Mouse (Mus musculus): ENCODE data around the gene Zfp131. TPM values are rescaled to one million over a fixed set of nuclear protein-coding genes. Genes with fewer than 3 reads are reported as not detected.

The Zfp131 gene
- 107 TPM for polyA plus RNA-seq (2014; fragmentation: Illumina TruSeq; extraction: RNeasy Lipid Tissue Mini Kit (QIAGEN cat#74804); ENCODE audit: low read depth, low replicate concordance)

DNA sequence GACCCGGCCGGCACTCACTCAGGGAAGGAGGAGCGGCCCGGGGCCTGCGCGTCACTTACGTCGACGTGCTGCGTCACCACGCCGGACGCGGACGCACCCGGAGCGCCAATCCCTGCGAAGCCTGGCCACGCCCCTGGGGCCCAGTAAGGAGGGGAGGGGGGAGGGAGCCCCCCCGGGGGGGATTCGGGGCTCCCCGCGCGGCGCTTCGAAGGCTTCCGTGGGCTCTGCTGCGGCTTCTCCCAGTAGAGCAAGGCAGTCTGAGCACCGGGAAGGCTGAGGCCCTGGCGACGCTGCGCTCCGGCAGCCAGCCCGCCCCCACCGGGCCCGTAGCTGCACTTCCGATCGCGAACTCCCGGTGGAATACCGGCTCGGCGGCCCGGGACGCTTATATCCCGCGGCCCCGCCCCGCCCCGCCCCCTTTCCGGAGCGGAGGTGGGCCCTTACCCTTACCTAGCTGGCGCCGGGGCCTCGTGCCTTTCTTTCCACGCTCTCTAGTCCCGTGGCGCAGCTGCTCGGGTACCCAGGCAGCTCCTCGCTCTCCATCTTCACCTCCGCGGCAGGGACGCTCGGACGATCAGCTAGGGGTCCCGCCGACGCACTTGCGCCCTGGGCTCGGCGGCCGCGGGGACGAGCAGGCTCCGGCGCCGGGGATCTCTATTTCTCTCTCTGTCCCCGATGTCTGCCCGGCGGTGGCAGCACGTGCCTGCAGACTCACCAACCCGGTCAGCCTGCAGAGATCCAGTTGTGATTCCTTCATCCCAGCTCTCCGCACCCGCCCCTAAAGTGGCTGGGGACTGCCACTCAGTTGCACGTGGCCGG, at the start of gene Zfp131:
Gene Zfp131 (minus strand): TSS at position 129 of the 819 bp plus-strand sequence.

DNA sequence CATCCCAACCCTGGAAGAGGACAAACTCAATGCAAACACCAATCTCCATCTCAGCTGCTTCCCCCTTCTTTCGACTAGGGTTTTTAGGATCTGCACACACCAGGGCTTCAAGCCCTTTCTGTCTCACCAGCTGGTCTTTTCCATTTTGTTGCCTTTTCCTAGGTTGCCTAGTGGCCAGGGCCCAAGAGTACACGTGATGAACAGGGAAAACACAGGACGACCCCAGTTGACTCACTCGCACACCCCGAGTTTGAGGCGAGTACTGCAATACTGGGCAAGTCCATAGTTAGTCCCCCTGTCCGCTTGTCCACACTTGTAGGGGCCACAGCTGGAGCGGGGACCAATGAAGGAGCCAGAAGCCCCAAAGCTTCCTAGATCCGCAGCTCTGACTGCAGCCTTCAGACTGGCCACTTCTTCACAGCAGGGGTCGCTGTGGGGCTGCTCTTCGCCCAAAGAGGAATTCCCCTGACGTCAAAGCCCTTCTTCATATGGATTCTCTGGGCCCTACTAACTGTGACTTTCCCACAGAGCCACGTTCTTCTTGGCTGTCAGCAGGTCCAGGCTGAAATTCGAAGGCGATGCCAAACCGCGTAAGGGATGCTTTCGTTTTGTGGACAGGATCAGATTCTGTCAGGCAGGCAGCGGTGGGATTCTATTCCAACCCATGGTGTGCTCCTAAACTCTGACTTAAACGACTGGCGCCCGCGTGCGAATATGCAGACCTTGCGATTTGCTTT, 44.8 kb upstream of the Zfp131 start, which contains the start of gene D13Ertd608e:
Gene D13Ertd608e (plus strand): TSS at position 687 of the 737 bp plus-strand sequence.

DNA sequence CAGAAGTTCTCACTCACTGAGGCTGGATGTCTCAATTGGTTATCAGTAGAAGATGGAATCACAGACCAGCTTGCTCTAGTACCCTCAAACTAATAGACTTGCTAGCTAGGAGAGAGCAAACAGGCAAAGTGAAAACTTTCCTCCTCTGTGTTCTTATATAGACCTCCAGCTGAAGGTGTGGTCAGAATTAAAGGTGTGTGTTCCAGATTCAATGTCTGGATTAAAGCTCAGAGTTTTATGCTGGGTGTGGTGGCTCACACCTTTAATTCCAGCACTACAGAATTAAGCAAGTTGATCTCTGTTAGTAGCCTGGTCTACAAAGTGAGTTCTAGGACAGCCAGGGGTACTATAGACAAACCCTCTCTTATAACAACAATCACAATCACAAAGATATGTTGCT, 39.4 kb upstream of the Zfp131 start, which contains the start of gene AF067063:
Gene AF067063 (minus strand): TSS at position 101 of the 400 bp plus-strand sequence.

DNA sequence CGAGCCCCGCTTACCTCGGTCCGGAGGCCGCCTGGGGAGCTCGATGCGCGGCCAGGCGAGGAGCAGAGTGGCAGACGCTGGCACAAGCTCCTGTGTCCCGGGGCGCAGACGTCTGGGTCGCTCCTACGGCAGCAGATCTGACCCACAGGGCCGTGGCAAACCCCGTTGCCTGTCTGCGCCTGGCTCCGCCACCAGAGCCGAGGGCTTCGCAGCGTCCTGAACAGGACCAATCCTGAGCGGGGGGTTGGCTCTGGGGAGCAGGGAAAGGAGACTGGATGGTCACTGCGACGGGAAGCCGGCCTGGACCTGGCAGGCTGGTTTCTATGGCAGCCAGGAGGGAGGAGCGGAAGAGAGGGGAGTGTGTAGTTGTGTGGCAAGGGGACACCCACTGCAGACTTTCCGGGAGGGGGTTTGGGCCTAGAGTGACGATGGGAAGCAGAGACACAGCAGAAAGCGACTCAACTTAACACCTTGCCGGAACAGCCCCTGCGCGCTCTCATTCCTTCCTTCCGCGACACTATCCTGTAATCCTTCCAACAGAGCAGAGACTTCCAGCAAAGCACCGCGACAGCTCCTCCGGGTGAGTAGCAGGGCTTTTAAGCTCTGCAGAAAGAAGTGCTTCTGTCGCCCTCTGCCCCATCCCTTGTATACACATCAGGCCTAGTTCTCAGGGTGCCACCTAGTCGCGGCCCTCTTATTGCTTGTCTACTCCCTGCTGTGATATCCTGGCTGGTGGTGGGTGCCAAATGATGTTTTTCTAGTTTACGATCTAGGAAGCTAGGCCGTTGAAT, 34.8 kb downstream of the Zfp131 start, which contains the start of gene Nim1k:
Gene Nim1k (minus strand): TSS at position 202 of the 791 bp plus-strand sequence.

Other genes with a start within 250 kb of the Zfp131 start
- 2.6 TPM for gene Ccl28, start 167.1 kb downstream of the Zfp131 start, polyA plus RNA-seq (2014; fragmentation: Illumina TruSeq; extraction: RNeasy Lipid Tissue Mini Kit (QIAGEN cat#74804); ENCODE audit: low read depth, low replicate concordance)
- 511 TPM for gene Hmgcs1, start 100.5 kb downstream of the Zfp131 start, polyA plus RNA-seq (2014; fragmentation: Illumina TruSeq; extraction: RNeasy Lipid Tissue Mini Kit (QIAGEN cat#74804); ENCODE audit: low read depth, low replicate concordance)
- 5.5 TPM for gene Nim1k, start 35.0 kb downstream of the Zfp131 start, polyA plus RNA-seq (2014; fragmentation: Illumina TruSeq; extraction: RNeasy Lipid Tissue Mini Kit (QIAGEN cat#74804); ENCODE audit: low read depth, low replicate concordance)
- gene AF067063, start 39.3 kb upstream of the Zfp131 start, polyA plus RNA-seq (2014; fragmentation: Illumina TruSeq; extraction: RNeasy Lipid Tissue Mini Kit (QIAGEN cat#74804); ENCODE audit: low read depth, low replicate concordance): not detected
- gene D13Ertd608e, start 45.1 kb upstream of the Zfp131 start, polyA plus RNA-seq (2014; fragmentation: Illumina TruSeq; extraction: RNeasy Lipid Tissue Mini Kit (QIAGEN cat#74804); ENCODE audit: low read depth, low replicate concordance): not detected
- gene Tcstv1, start 103.9 kb upstream of the Zfp131 start, polyA plus RNA-seq (2014; fragmentation: Illumina TruSeq; extraction: RNeasy Lipid Tissue Mini Kit (QIAGEN cat#74804); ENCODE audit: low read depth, low replicate concordance): not detected
- gene Gm21761, start 138.4 kb upstream of the Zfp131 start, polyA plus RNA-seq (2014; fragmentation: Illumina TruSeq; extraction: RNeasy Lipid Tissue Mini Kit (QIAGEN cat#74804); ENCODE audit: low read depth, low replicate concordance): not detected
- not detected for gene B020031M17Rik, start 159.9 kb upstream of the Zfp131 start, polyA plus RNA-seq (2014; fragmentation: Illumina TruSeq; extraction: RNeasy Lipid Tissue Mini Kit (QIAGEN cat#74804); ENCODE audit: low read depth, low replicate concordance)
- not detected for gene Gm36079, start 236.1 kb upstream of the Zfp131 start, polyA plus RNA-seq (2014; fragmentation: Illumina TruSeq; extraction: RNeasy Lipid Tissue Mini Kit (QIAGEN cat#74804); ENCODE audit: low read depth, low replicate concordance)